Mouse (Mus musculus) T-cell, adult 66 days (primary cell): ENCODE results near the gene Dnaja3. TPM values are rescaled to one million over a fixed set of nuclear protein-coding genes. Genes with fewer than 3 reads are reported as not detected.

Source experiments
- total RNA-seq, 2 experiments: library from RNA; stranded (reverse); gene quantifications; 3 replicates in 1 of 2; 4 replicates in 1 of 2; pipeline ENCODE4 v1.2.4; 2023

The Dnaja3 gene
- 10 to 100 TPM; 24.4 to 29.3 TPM for total RNA-seq

GRCm38 (mm10) chr16:4639831-4640237, at the start of gene Dnaja3, which contains the start of gene Vasn:
Gene Dnaja3, plus strand, starts transcription at chr16:4639989.
Gene Vasn, plus strand, starts transcription at chr16:4639941.

GRCm38 (mm10) chr16:4593971-4594813, 45.6 kb upstream of the Dnaja3 start, which contains the start of gene Glis2:
Gene Glis2, plus strand, starts transcription at chr16:4594713.

DNA sequence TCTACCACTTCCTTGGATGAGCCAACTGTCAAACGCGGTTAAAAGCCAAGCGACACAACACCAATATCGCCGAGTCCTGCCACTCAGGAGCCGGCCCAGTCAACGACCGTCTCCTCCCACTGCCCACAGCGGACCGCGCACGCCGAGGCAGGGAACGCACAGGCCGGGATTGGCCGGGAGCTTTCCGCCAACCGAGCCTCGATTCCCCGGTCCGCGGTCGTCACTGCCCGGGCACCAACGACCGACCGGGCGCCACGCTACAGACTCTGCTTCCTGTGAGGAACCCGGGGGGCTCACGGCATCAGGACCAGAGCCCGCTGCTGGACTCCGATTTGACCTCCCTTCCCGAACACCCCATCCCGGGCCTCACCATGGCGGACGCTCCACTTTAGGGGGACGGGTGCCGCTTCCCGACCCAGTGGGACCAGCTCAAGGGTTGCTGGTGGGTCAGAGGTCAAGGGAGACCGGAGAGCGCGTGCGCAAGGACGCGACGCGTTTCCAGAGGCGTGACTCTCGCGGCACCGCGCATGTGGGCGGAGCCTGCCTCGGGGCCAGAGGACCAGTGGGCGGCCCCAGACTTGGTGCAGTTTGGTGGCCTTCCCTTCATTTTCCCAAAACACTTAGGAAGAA, 15.2 kb upstream of the Dnaja3 start, which contains the start of gene Pam16:
Gene Pam16, minus strand, starts transcription at position 508 of the 630 bp plus-strand sequence.

DNA sequence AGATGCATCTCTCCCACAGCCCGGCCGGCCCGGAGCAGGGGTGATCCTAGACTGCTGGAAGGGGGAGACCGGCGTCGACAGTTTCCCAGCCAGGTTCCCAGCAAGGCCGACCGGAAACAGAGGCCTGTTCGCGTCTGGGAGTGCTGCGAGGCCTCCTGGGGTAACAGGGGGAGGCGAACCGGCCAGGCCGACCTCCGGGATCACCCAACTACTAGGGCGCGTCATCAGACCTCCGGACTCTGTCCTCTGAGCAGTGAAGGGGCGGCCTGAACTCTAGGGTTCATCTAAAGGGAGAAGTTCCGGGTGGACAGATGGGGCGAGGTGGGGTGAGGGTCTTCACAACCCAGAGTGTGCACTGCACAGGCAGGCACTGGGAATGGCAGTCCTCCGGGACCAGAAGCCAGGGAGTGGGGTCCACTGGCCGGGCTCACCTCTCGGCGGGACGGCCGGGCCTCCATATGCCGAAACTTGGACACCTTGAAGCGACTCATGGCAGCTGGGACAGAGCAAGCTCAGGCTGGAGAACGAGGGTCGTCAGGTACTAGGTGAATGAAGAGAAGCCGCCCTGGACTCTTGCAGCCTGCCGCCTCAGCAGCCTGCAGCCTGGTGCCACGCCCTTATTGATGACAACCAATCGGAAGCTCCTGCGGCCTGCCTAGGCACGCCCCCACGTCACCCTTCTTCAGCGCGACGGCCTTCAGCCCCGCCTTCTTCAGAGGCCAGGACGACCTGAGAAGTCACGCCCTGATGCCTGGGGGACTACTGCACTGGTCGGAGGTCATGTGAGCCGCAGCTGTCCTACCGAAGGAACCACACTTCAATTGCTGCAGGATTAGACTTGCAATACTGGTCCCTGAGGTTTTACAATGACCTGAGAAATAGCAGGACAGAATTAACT, 39.6 kb downstream of the Dnaja3 start, which contains the start of gene Coro7:
Gene Coro7, minus strand, starts transcription at position 657 of the 898 bp plus-strand sequence.

GRCm38 (mm10) chr16:4718753-4719518, 79.1 kb downstream of the Dnaja3 start, which contains the start of gene Nmral1:
Gene Nmral1, minus strand, starts transcription at chr16:4719356.

GRCm38 (mm10) chr16:4725780-4726527, 86.2 kb downstream of the Dnaja3 start, which contains the start of gene Hmox2:
Gene Hmox2, plus strand, starts transcription at chr16:4726361.

Other genes with a start within 250 kb of the Dnaja3 start
- gene Adcy9, start 219.5 kb upstream of the Dnaja3 start, total RNA-seq: 1 to 10 TPM; 1.7 to 2.1 TPM
- gene Srl, start 98.2 kb upstream of the Dnaja3 start, total RNA-seq: 1 to 10 TPM in 1 of 2 experiments, under 1 TPM in 1; 0.53 to 1.5 TPM
- 10 to 100 TPM; 24.3 to 24.8 TPM for gene Tfap4, start 80.1 kb upstream of the Dnaja3 start, total RNA-seq
- gene Glis2, start 45.3 kb upstream of the Dnaja3 start, total RNA-seq: under 1 TPM; 0.23 to 0.62 TPM
- 10 to 100 TPM; 46.5 to 52.6 TPM for gene Pam16, start 15.0 kb upstream of the Dnaja3 start, total RNA-seq
- not detected for gene Vasn, start within 50 bp of the Dnaja3 start, total RNA-seq
- 100 to 1,000 TPM; 168 to 171 TPM for gene Coro7, start 39.8 kb downstream of the Dnaja3 start, total RNA-seq
- 1 to 10 TPM; 3.0 to 3.2 TPM for gene Nmral1, start 79.4 kb downstream of the Dnaja3 start, total RNA-seq
- 10 to 100 TPM; 38.4 to 43.3 TPM for gene Hmox2, start 86.4 kb downstream of the Dnaja3 start, total RNA-seq
- gene Cdip1, start 150.3 kb downstream of the Dnaja3 start, total RNA-seq: 10 to 100 TPM; 43.9 to 46.7 TPM
- not detected for gene 4930562C15Rik, start 195.4 kb downstream of the Dnaja3 start, total RNA-seq
- 100 to 1,000 TPM; 139 to 150 TPM for gene Ubald1, start 240.3 kb downstream of the Dnaja3 start, total RNA-seq
- 10 to 100 TPM; 62.5 to 70.5 TPM for gene Mgrn1, start 246.3 kb downstream of the Dnaja3 start, total RNA-seq